Mouse (Mus musculus): Measurements from ENCODE around the gene Fam168a.

DNA sequence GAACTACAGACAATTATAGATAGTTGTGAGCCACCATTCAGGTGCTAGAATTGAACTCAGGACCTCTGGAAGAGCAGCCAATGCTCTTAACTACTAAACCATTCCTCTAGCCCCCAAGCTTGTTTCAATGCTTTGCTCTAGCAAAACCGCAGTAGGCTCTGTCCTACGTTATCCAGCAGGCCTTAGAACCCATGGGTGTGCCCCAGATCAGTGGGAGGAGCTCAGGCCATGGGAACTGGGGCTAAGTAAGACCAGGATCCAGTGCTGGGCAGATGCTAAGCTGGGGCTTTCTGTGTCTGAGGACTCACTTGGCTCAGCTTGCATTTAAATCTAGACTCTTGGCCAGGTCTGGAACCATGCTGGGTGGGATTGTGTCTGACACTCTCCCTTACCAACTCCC is 161.1 kb downstream of the Fam168a start:
- TF ChIP-seq POLR2A (IDR thresholded peaks at IDR 0.05; ENCODE audit: insufficient read depth, low read depth, low read length) (no peak), EP300 (IDR thresholded peaks at IDR 0.05; ENCODE audit: insufficient read depth, low read depth, low read length) (no peak)
